Mouse (Mus musculus): ENCODE measurements at regions not wholly inside any gene's neighbourhood (a gene's known extent, or its start where the extent isn't known, plus 50 kb on each side); places are given as distances from the start of the nearest gene placed in this dataset.
"Not testable (repeated sequence)": the region's sequence is repeated elsewhere in the genome, so short reads cannot be mapped to it uniquely, and the experiment has no call there.

- no peak overlapping the region for H3K9ac ChIP-seq (replicated peaks; ENCODE audit: low read length)
- DNase-seq: no peak
- no peaks in the 10 kb centered on the region for H3K4me1 ChIP-seq (ENCODE audit: control insufficient read depth, insufficient read depth, low read length)
- no peaks in the 10 kb centered on the region for H3K9me3 ChIP-seq (ENCODE audit: control insufficient read depth, low read length)
- ATAC-seq (ENCODE audit: low FRiP score, low TSS enrichment): no peak
- no peaks in the 10 kb centered on the region for H3K36me3 ChIP-seq (ENCODE audit: control insufficient read depth, insufficient read depth, low read length)
- H3K27me3 ChIP-seq (ENCODE audit: control insufficient read depth, insufficient read depth, low read length): no peaks in the 10 kb centered on the region
- H3K4me3 ChIP-seq (replicated peaks; ENCODE audit: low read depth, low read length): no peak overlapping the region
- H3K27ac ChIP-seq (replicated peaks; ENCODE audit: low read depth, low read length): no peak overlapping the region
- 88% methylated on average over 4 of the region's 4 CpGs for WGBS
- H3K4me2 ChIP-seq (ENCODE audit: low read length): no peak overlapping the region
Observed at GRCm38 (mm10) chr7:138469211-138469610, 71.7 kb upstream of the Tcerg1l start.

- DNase-seq: no peak
- no peak overlapping the region for H3K9ac ChIP-seq (replicated peaks; ENCODE audit: low read length)
Observed at GRCm38 (mm10) chr7:138468436-138468835, 70.9 kb upstream of the Tcerg1l start.

GRCm38 (mm10) chr7:138467981-138468380 is 70.5 kb upstream of the Tcerg1l start:
- DNase-seq (no peak), ATAC-seq (ENCODE audit: low FRiP score, low TSS enrichment) (no peak)
- H3K4me1 ChIP-seq (ENCODE audit: control insufficient read depth, insufficient read depth, low read length): no peaks in the 10 kb centered on the region
- H3K9ac ChIP-seq (replicated peaks; ENCODE audit: low read length): no peak overlapping the region
- H3K4me3 ChIP-seq (replicated peaks; ENCODE audit: low read depth, low read length): no peak overlapping the region
- H3K9me3 ChIP-seq (ENCODE audit: control insufficient read depth, low read length): no peaks in the 10 kb centered on the region
- H3K36me3 ChIP-seq (ENCODE audit: control insufficient read depth, insufficient read depth, low read length): no peaks in the 10 kb centered on the region
- no peaks in the 10 kb centered on the region for H3K27me3 ChIP-seq (ENCODE audit: control insufficient read depth, insufficient read depth, low read length)
- WGBS: 89% methylated on average over 2 of the region's 2 CpGs
- no peak overlapping the region for H3K4me2 ChIP-seq (ENCODE audit: low read length)
- H3K27ac ChIP-seq (replicated peaks; ENCODE audit: low read depth, low read length): no peak overlapping the region

More at GRCm38 (mm10) chr7:138468436-138468835, 70.9 kb upstream of the Tcerg1l start:
- Histone ChIP-seq H3K4me3 (replicated peaks; ENCODE audit: low read depth, low read length) (no peak overlapping the region), H3K36me3 (ENCODE audit: control insufficient read depth, insufficient read depth, low read length) (no peaks in the 10 kb centered on the region), H3K27me3 (ENCODE audit: control insufficient read depth, insufficient read depth, low read length) (no peaks in the 10 kb centered on the region), H3K4me1 (ENCODE audit: control insufficient read depth, insufficient read depth, low read length) (no peaks in the 10 kb centered on the region), H3K4me2 (ENCODE audit: low read length) (no peak overlapping the region), H3K9me3 (ENCODE audit: control insufficient read depth, low read length) (no peaks in the 10 kb centered on the region), H3K27ac (replicated peaks; ENCODE audit: low read depth, low read length) (no peak overlapping the region)
- ATAC-seq (ENCODE audit: low FRiP score, low TSS enrichment): no peak
- WGBS: 92% methylated on average over 2 of the region's 2 CpGs

- 81% methylated on average over 1 of the region's 1 CpGs for WGBS
- Histone ChIP-seq H3K4me2 (ENCODE audit: low read length) (no peak overlapping the region), H3K36me3 (ENCODE audit: control insufficient read depth, insufficient read depth, low read length) (no peaks in the 10 kb centered on the region), H3K4me1 (ENCODE audit: control insufficient read depth, insufficient read depth, low read length) (no peaks in the 10 kb centered on the region), H3K9me3 (ENCODE audit: control insufficient read depth, low read length) (no peaks in the 10 kb centered on the region), H3K4me3 (replicated peaks; ENCODE audit: low read depth, low read length) (no peak overlapping the region), H3K27ac (replicated peaks; ENCODE audit: low read depth, low read length) (no peak overlapping the region), H3K9ac (replicated peaks; ENCODE audit: low read length) (no peak overlapping the region), H3K27me3 (ENCODE audit: control insufficient read depth, insufficient read depth, low read length) (no peaks in the 10 kb centered on the region)
- ATAC-seq (ENCODE audit: low FRiP score, low TSS enrichment) (no peak), DNase-seq (no peak)
Observed at GRCm38 (mm10) chr7:138467386-138467785, 69.9 kb upstream of the Tcerg1l start.

- no peaks in the 10 kb centered on the region for H3K9me3 ChIP-seq (ENCODE audit: control insufficient read depth, low read length)
- no peaks in the 10 kb centered on the region for H3K36me3 ChIP-seq (ENCODE audit: control insufficient read depth, insufficient read depth, low read length)
- no peak overlapping the region for H3K9ac ChIP-seq (replicated peaks; ENCODE audit: low read length)
- H3K27ac ChIP-seq (replicated peaks; ENCODE audit: low read depth, low read length): 0 out of 2 replicates have a peak overlapping the region, but pooled peaks have one; percentile 49
- H3K4me2 ChIP-seq (ENCODE audit: low read length): no peak overlapping the region
- no peak overlapping the region for H3K4me3 ChIP-seq (replicated peaks; ENCODE audit: low read depth, low read length)
- 29% methylated on average over 7 of the region's 7 CpGs for WGBS
- ATAC-seq (ENCODE audit: low FRiP score, low TSS enrichment) (peak; percentile 48; the same call in 1 of the 2 replicates), DNase-seq (peak; percentile 79)
- 0 out of 2 replicates have a peak, but pooled peaks cover 3% of the 10 kb centered on the region for H3K4me1 ChIP-seq (ENCODE audit: control insufficient read depth, insufficient read depth, low read length)
- no peaks in the 10 kb centered on the region for H3K27me3 ChIP-seq (ENCODE audit: control insufficient read depth, insufficient read depth, low read length)
Observed at GRCm38 (mm10) chr7:138457964-138458363, 60.4 kb upstream of the Tcerg1l start.

GRCm38 (mm10) chr7:138455371-138455770 is 57.8 kb upstream of the Tcerg1l start:
- DNase-seq: no peak
- no peaks in the 10 kb centered on the region for H3K9me3 ChIP-seq (ENCODE audit: control insufficient read depth, low read length)
- no peak overlapping the region for H3K4me3 ChIP-seq (replicated peaks; ENCODE audit: low read depth, low read length)
- no peak overlapping the region for H3K4me2 ChIP-seq (ENCODE audit: low read length)
- ATAC-seq (ENCODE audit: low FRiP score, low TSS enrichment): no peak
- WGBS: 87% methylated on average over 3 of the region's 3 CpGs
- no peak overlapping the region for H3K9ac ChIP-seq (replicated peaks; ENCODE audit: low read length)
- H3K27me3 ChIP-seq (ENCODE audit: control insufficient read depth, insufficient read depth, low read length): no peaks in the 10 kb centered on the region
- H3K36me3 ChIP-seq (ENCODE audit: control insufficient read depth, insufficient read depth, low read length): no peaks in the 10 kb centered on the region
- H3K27ac ChIP-seq (replicated peaks; ENCODE audit: low read depth, low read length): no peak overlapping the region
- 0 out of 2 replicates have a peak, but pooled peaks cover 3% of the 10 kb centered on the region for H3K4me1 ChIP-seq (ENCODE audit: control insufficient read depth, insufficient read depth, low read length)

- not testable (repeated sequence) for H3K9me3 ChIP-seq (ENCODE audit: control insufficient read depth, low read length); H3K9ac ChIP-seq (replicated peaks; ENCODE audit: low read length); H3K4me2 ChIP-seq (ENCODE audit: low read length); H3K4me3 ChIP-seq (replicated peaks; ENCODE audit: low read depth, low read length); H3K4me1 ChIP-seq (ENCODE audit: control insufficient read depth, insufficient read depth, low read length); H3K36me3 ChIP-seq (ENCODE audit: control insufficient read depth, insufficient read depth, low read length); DNase-seq; H3K27me3 ChIP-seq (ENCODE audit: control insufficient read depth, insufficient read depth, low read length); H3K27ac ChIP-seq (replicated peaks; ENCODE audit: low read depth, low read length); ATAC-seq (ENCODE audit: low FRiP score, low TSS enrichment)
- WGBS: 52% methylated on average over 14 of the region's 14 CpGs
Observed at GRCm38 (mm10) chr7:138454498-138455225, 57.1 kb upstream of the Tcerg1l start.

GRCm38 (mm10) chr7:138451321-138451720 is 53.8 kb upstream of the Tcerg1l start:
- ATAC-seq (ENCODE audit: low FRiP score, low TSS enrichment) (no peak), DNase-seq (no peak)
- Histone ChIP-seq H3K27ac (replicated peaks; ENCODE audit: low read depth, low read length) (no peak overlapping the region), H3K4me1 (ENCODE audit: control insufficient read depth, insufficient read depth, low read length) (0 out of 2 replicates have a peak, but pooled peaks cover 3% of the 10 kb centered on the region), H3K27me3 (ENCODE audit: control insufficient read depth, insufficient read depth, low read length) (no peaks in the 10 kb centered on the region), H3K9me3 (ENCODE audit: control insufficient read depth, low read length) (no peaks in the 10 kb centered on the region), H3K9ac (replicated peaks; ENCODE audit: low read length) (no peak overlapping the region), H3K4me2 (ENCODE audit: low read length) (no peak overlapping the region), H3K4me3 (replicated peaks; ENCODE audit: low read depth, low read length) (no peak overlapping the region), H3K36me3 (ENCODE audit: control insufficient read depth, insufficient read depth, low read length) (no peaks in the 10 kb centered on the region)

- Histone ChIP-seq H3K9me3 (ENCODE audit: control insufficient read depth, low read length) (no peaks in the 10 kb centered on the region), H3K27ac (replicated peaks; ENCODE audit: low read depth, low read length) (no peak overlapping the region), H3K4me2 (ENCODE audit: low read length) (no peak overlapping the region), H3K27me3 (ENCODE audit: control insufficient read depth, insufficient read depth, low read length) (no peaks in the 10 kb centered on the region), H3K36me3 (ENCODE audit: control insufficient read depth, insufficient read depth, low read length) (no peaks in the 10 kb centered on the region), H3K9ac (replicated peaks; ENCODE audit: low read length) (no peak overlapping the region), H3K4me3 (replicated peaks; ENCODE audit: low read depth, low read length) (no peak overlapping the region), H3K4me1 (ENCODE audit: control insufficient read depth, insufficient read depth, low read length) (0 out of 2 replicates have a peak, but pooled peaks cover 3% of the 10 kb centered on the region)
- DNase-seq (peak; percentile 59), ATAC-seq (ENCODE audit: low FRiP score, low TSS enrichment) (no peak; the same call in 1 of the 2 replicates)
- WGBS: 41% methylated on average over 7 of the region's 7 CpGs
Observed at GRCm38 (mm10) chr7:138448519-138448918, 51.0 kb upstream of the Tcerg1l start.
